Mouse (Mus musculus) forebrain, postnatal 0 days (tissue): ENCODE results near the gene Gm5426. TPM values are rescaled to one million over a fixed set of nuclear protein-coding genes. Genes with fewer than 3 reads are reported as not detected.
"Not testable (repeated sequence)": the region's sequence is repeated elsewhere in the genome, so short reads cannot be mapped to it uniquely, and the experiment has no call there.

Source experiments
- ATAC-seq: fragments of 200-750 bp; cut with Nextera tagmentation; 2 replicates; pipeline ENCODE4 v1.8.0; 2017; ENCODE audit warnings: mild to moderate bottlenecking, moderate library complexity
- DNase-seq: peaks from one replicate; pipeline ENCODE4 v3.0.0-alpha.2; 2015
- H3K27ac ChIP-seq: fragments of 300-500 bp; sonication (generic); 2 replicates; pipeline ENCODE4 v1.5.1; 2014; ENCODE audit warnings: low read depth, mild to moderate bottlenecking, antibody characterized with exemption, low read length, moderate library complexity, mixed read lengths
- H3K27me3 ChIP-seq: fragments of 300-500 bp; sonication (generic); 2 replicates; pipeline ENCODE4 v1.6.1; 2014; ENCODE audit warnings: mild to moderate bottlenecking, low read length, mixed read lengths; ENCODE audit not compliant: insufficient read depth
- H3K36me3 ChIP-seq: fragments of 300-500 bp; sonication (generic); 2 replicates; pipeline ENCODE4 v1.6.1; 2014; ENCODE audit warnings: mild to moderate bottlenecking, moderate library complexity; ENCODE audit not compliant: insufficient read depth
- H3K4me1 ChIP-seq: fragments of 300-500 bp; sonication (generic); 2 replicates; pipeline ENCODE4 v1.6.1; 2014; ENCODE audit warnings: antibody characterized with exemption; ENCODE audit not compliant: insufficient read depth
- H3K4me2 ChIP-seq: fragments of 300-500 bp; sonication (generic); 2 replicates; pipeline ENCODE4 v1.6.1; 2014; ENCODE audit warnings: low read depth, mild to moderate bottlenecking, moderate library complexity
- H3K4me3 ChIP-seq: fragments of 300-500 bp; sonication (generic); 2 replicates; pipeline ENCODE4 v1.5.1; 2014; ENCODE audit warnings: low read depth, low read length, mixed read lengths
- H3K9ac ChIP-seq: fragments of 300-500 bp; sonication (generic); 2 replicates; pipeline ENCODE4 v1.6.1; 2014; ENCODE audit warnings: mild to moderate bottlenecking
- H3K9me3 ChIP-seq: fragments of 300-500 bp; sonication (generic); 2 replicates; pipeline ENCODE4 v1.6.1; 2016; ENCODE audit warnings: low read length
- CTCF ChIP-seq: sonication (generic); IDR thresholded peaks from 2 replicates; pipeline ENCODE4 v1.5.1; 2016; ENCODE audit warnings: antibody characterized with exemption, control low read depth, low read depth
- WGBS: fragments of 180-500 bp; shearing (Covaris S2); extraction: QIAGEN DNeasy Blood & Tissue Kit; methylation state at CpG from one replicate; pipeline ENCODE4 v1.1.7; 2014; 5-methylcytosine and 5-hydroxymethylcytosine counted together
- polyA plus RNA-seq: library from polyadenylated mRNA; unstranded; fragments of >200 nt; fragmentation: Nextera tagmentation; extraction: Ambion mirVana; gene quantifications from 2 replicates; pipeline ENCODE4 v1.2.1, GENCODE M21; 2015
- total RNA-seq: library from RNA; depleted of rRNA; stranded (reverse); fragments of >200 nt; gene quantifications from 2 replicates; pipeline ENCODE4 v1.2.3, GENCODE M21; 2014

The Gm5426 gene
- total and polyA plus RNA-seq, 2 experiments from 2014 or later: not detected

- Histone ChIP-seq H3K27ac (no peak overlapping the region), H3K4me3 (no peak overlapping the region), H3K4me1 (no peaks in the 10 kb centered on the region), H3K36me3 (no peaks in the 10 kb centered on the region), H3K4me2 (no peak overlapping the region), H3K9ac (no peak overlapping the region), H3K27me3 (no peaks in the 10 kb centered on the region), H3K9me3 (no peaks in the 10 kb centered on the region)
- peak; percentile 83 for TF ChIP-seq CTCF
- ATAC-seq (peak; percentile 79; the same call in 1 of the 2 replicates), DNase-seq (peak; percentile 87)
- WGBS: 21% methylated on average over 6 of the region's 6 CpGs
Measured at GRCm38 (mm10) chr10:96132161-96132560, 4.2 kb upstream of the Gm5426 start.

- 71% methylated on average over 5 of the region's 5 CpGs for WGBS
- no peaks in the 10 kb centered on the region for H3K9me3 ChIP-seq
- no peak overlapping the region for H3K9ac ChIP-seq
- no peak for TF ChIP-seq CTCF
- H3K4me3 ChIP-seq: no peak overlapping the region
- H3K27me3 ChIP-seq: no peaks in the 10 kb centered on the region
- DNase-seq (no peak), ATAC-seq (no peak; the same call in 1 of the 2 replicates)
- no peaks in the 10 kb centered on the region for H3K4me1 ChIP-seq
- H3K4me2 ChIP-seq: no peak overlapping the region
- no peaks in the 10 kb centered on the region for H3K36me3 ChIP-seq
- no peak overlapping the region for H3K27ac ChIP-seq
Measured at GRCm38 (mm10) chr10:96138585-96138984, 2.2 kb downstream of the Gm5426 start.

GRCm38 (mm10) chr10:96139274-96139673, 2.9 kb downstream of the Gm5426 start:
- H3K9me3 ChIP-seq, ATAC-seq, H3K27ac ChIP-seq, DNase-seq, H3K4me2 ChIP-seq, H3K4me3 ChIP-seq, H3K4me1 ChIP-seq, H3K36me3 ChIP-seq, H3K9ac ChIP-seq, H3K27me3 ChIP-seq: not testable (repeated sequence)
- WGBS: 88% methylated on average over 4 of the region's 4 CpGs

- no peak for DNase-seq
Measured at GRCm38 (mm10) chr10:96146578-96146977, 10.2 kb downstream of the Gm5426 start.

GRCm38 (mm10) chr10:96148250-96148699, 11.9 kb downstream of the Gm5426 start:
- ATAC-seq (no peak), DNase-seq (peak; percentile 18)
- no peaks in the 10 kb centered on the region for H3K9me3 ChIP-seq
- H3K27ac ChIP-seq: no peak overlapping the region
- H3K9ac ChIP-seq: no peak overlapping the region
- H3K27me3 ChIP-seq: no peaks in the 10 kb centered on the region
- H3K4me3 ChIP-seq: no peak overlapping the region
- no peak for TF ChIP-seq CTCF
- H3K4me2 ChIP-seq: no peak overlapping the region
- no peaks in the 10 kb centered on the region for H3K4me1 ChIP-seq
- H3K36me3 ChIP-seq: no peaks in the 10 kb centered on the region
- WGBS: 17% methylated on average over 10 of the region's 10 CpGs

More at GRCm38 (mm10) chr10:96146578-96146977, 10.2 kb downstream of the Gm5426 start:
- no peak for TF ChIP-seq CTCF
- WGBS: 94% methylated on average over 5 of the region's 5 CpGs
- no peaks in the 10 kb centered on the region for H3K4me1 ChIP-seq
- H3K9me3 ChIP-seq: no peaks in the 10 kb centered on the region
- H3K4me3 ChIP-seq: no peak overlapping the region
- no peak for ATAC-seq
- no peak overlapping the region for H3K4me2 ChIP-seq
- H3K27ac ChIP-seq: no peak overlapping the region
- no peaks in the 10 kb centered on the region for H3K36me3 ChIP-seq
- no peak overlapping the region for H3K9ac ChIP-seq
- no peaks in the 10 kb centered on the region for H3K27me3 ChIP-seq

GRCm38 (mm10) chr10:96150401-96151116, 14.2 kb downstream of the Gm5426 start:
- ATAC-seq: no peak
- Histone ChIP-seq H3K27me3 (no peaks in the 10 kb centered on the region), H3K36me3 (no peaks in the 10 kb centered on the region), H3K4me2 (no peak overlapping the region), H3K4me1 (no peaks in the 10 kb centered on the region), H3K4me3 (no peak overlapping the region), H3K9me3 (no peaks in the 10 kb centered on the region), H3K9ac (no peak overlapping the region), H3K27ac (no peak overlapping the region)
- no peak for DNase-seq
- no peak for TF ChIP-seq CTCF
- WGBS: 93% methylated on average over 12 of the region's 12 CpGs

GRCm38 (mm10) chr10:96153315-96153714, 16.9 kb downstream of the Gm5426 start:
- Histone ChIP-seq H3K36me3 (no peaks in the 10 kb centered on the region), H3K4me2 (no peak overlapping the region), H3K27me3 (no peaks in the 10 kb centered on the region), H3K27ac (no peak overlapping the region), H3K4me1 (no peaks in the 10 kb centered on the region), H3K4me3 (no peak overlapping the region), H3K9ac (no peak overlapping the region), H3K9me3 (no peaks in the 10 kb centered on the region)
- WGBS: 18% methylated on average over 5 of the region's 5 CpGs
- DNase-seq (no peak), ATAC-seq (no peak)
- no peak for TF ChIP-seq CTCF
